Mouse (Mus musculus) myocyte (in vitro differentiated cells): Measurements from ENCODE around the gene Scg3. TPM values are rescaled to one million over a fixed set of nuclear protein-coding genes. Genes with fewer than 3 reads are reported as not detected.

Source experiments
- H3K27me3 ChIP-seq: one replicate; pipeline ENCODE4 v1.6.1; 2011; ENCODE audit not compliant: control insufficient read depth, insufficient read depth, insufficient read length
- H3K36me3 ChIP-seq: one replicate; pipeline ENCODE4 v1.6.1; 2011; ENCODE audit not compliant: control insufficient read depth, insufficient read depth
- H3K4me2 ChIP-seq: one replicate; pipeline ENCODE4 v1.6.1; 2011; ENCODE audit warnings: low read depth, control low read depth
- H3K4me3 ChIP-seq: one replicate; pipeline ENCODE4 v1.5.1; 2011; ENCODE audit warnings: mild to moderate bottlenecking, control low read depth, moderate library complexity
- H3K79me2 ChIP-seq: one replicate; pipeline ENCODE4 v1.6.1; 2011; ENCODE audit not compliant: control insufficient read depth, insufficient read depth
- H3ac ChIP-seq: one replicate; pipeline ENCODE4 v1.6.1; 2011; ENCODE audit not compliant: control insufficient read depth, insufficient read length
- CEBPB ChIP-seq: IDR thresholded peaks from 2 replicates; pipeline ENCODE4 v1.6.1; 2011; ENCODE audit warnings: mild to moderate bottlenecking, moderate library complexity; ENCODE audit not compliant: poor library complexity, insufficient read depth, severe bottlenecking
- E2F4 ChIP-seq: IDR thresholded peaks from one replicate; pipeline ENCODE4 v1.6.1; 2011; ENCODE audit warnings: mild to moderate bottlenecking, control low read depth, moderate library complexity; ENCODE audit not compliant: insufficient read depth
- MAX ChIP-seq: IDR thresholded peaks from one replicate; pipeline ENCODE4 v1.6.1; 2011; ENCODE audit warnings: low read depth, mild to moderate bottlenecking, control low read depth
- MYOD1 ChIP-seq, 3 experiments: IDR thresholded peaks; one replicate each; pipeline ENCODE4 v1.6.1; 2011; ENCODE audit warnings: control low read depth in 2 of 3, low read depth in 2 of 3, mild to moderate bottlenecking in 2 of 3, moderate library complexity in 1 of 3; ENCODE audit not compliant: insufficient read length in 2 of 3, control insufficient read depth in 1 of 3
- MYOG ChIP-seq, 3 experiments: IDR thresholded peaks; one replicate each; pipeline ENCODE4 v1.6.1; 2011; ENCODE audit warnings: control low read depth in 2 of 3, low read depth in 2 of 3, mild to moderate bottlenecking in 2 of 3; ENCODE audit not compliant: insufficient read length in 2 of 3, control insufficient read depth in 1 of 3, insufficient read depth in 1 of 3
- POLR2A ChIP-seq: IDR thresholded peaks from one replicate; pipeline ENCODE4 v1.6.1; 2011; ENCODE audit warnings: low read depth, mild to moderate bottlenecking, control low read depth, moderate library complexity; ENCODE audit not compliant: insufficient read length
- POLR2AphosphoS2 ChIP-seq: IDR thresholded peaks from one replicate; pipeline ENCODE4 v1.6.1; 2011; ENCODE audit warnings: low read depth, control low read depth; ENCODE audit not compliant: insufficient read length
- REST ChIP-seq: IDR thresholded peaks from one replicate; pipeline ENCODE4 v1.6.1; 2011; ENCODE audit warnings: mild to moderate bottlenecking, control low read depth, moderate library complexity; ENCODE audit not compliant: insufficient read depth, insufficient read length
- SRF ChIP-seq: IDR thresholded peaks from one replicate; pipeline ENCODE4 v1.6.1; 2011; ENCODE audit warnings: low read depth; ENCODE audit not compliant: control insufficient read depth, insufficient read length
- TCF12 ChIP-seq: IDR thresholded peaks from one replicate; pipeline ENCODE4 v1.6.1; 2011; ENCODE audit warnings: mild to moderate bottlenecking, control low read depth; ENCODE audit not compliant: poor library complexity, insufficient read depth, severe bottlenecking
- TCF3 ChIP-seq: IDR thresholded peaks from one replicate; pipeline ENCODE4 v1.6.1; 2011; ENCODE audit warnings: low read depth, control low read depth; ENCODE audit not compliant: insufficient read length
- USF1 ChIP-seq: IDR thresholded peaks from one replicate; pipeline ENCODE4 v1.6.1; 2011; ENCODE audit warnings: low read depth, mild to moderate bottlenecking, control low read depth, moderate library complexity
- polyA plus RNA-seq: library from polyadenylated mRNA; unstranded; fragments of >200 nt; fragmentation: generic; extraction: Trizol; gene quantifications from one replicate; pipeline ENCODE4 v1.2.1, GENCODE M21; 2012; ENCODE audit warnings: missing spikeins

The Scg3 gene
- polyA plus RNA-seq, 1 experiment = not detected

DNA sequence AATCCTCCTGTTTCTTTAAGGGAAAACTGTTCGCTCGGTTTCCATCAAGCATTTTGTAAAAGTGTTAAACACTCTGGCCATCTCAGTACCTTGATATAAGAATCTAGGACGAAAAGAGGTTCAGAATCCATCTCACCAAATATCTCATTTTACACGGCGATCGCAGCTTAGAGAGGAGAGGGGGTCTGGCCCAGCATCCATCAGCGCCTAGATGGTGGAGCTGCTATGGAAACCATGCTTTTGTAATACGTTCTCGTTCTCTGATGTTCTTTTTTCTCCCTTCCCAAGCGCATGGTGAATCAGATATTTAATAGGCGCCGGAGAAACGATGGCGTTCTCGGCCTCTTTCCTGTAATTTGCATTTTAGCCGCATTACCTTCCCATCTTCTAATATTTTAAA is 73.9 kb downstream of the Scg3 start:
- TF ChIP-seq REST (no peak), MYOD1 (IDR thresholded peaks at IDR 0.05; ENCODE audit: control insufficient read depth in 1 of 3, insufficient read length in 2 of 3, low read depth in 2 of 3) (no peak), POLR2A (no peak), USF1 (no peak), TCF3 (no peak), MAX (no peak), CEBPB (no peak), TCF12 (no peak)
- no peaks in the 10 kb centered on the region for H3K36me3 ChIP-seq
- H3ac ChIP-seq = no peak overlapping the region
- peaks cover 15% of the 10 kb centered on the region for H3K27me3 ChIP-seq
- H3K4me2 ChIP-seq = no peak overlapping the region
- no peak overlapping the region for H3K4me3 ChIP-seq
- no peaks in the 10 kb centered on the region for H3K79me2 ChIP-seq

GRCm38 (mm10) chr9:75609505-75609904 is 74.4 kb downstream of the Scg3 start:
- Histone ChIP-seq H3K4me2 (no peak overlapping the region), H3K36me3 (no peaks in the 10 kb centered on the region), H3K79me2 (no peaks in the 10 kb centered on the region), H3K27me3 (peaks cover 15% of the 10 kb centered on the region), H3ac (no peak overlapping the region), H3K4me3 (no peak overlapping the region)
- TF ChIP-seq POLR2A = no peak
- TF ChIP-seq CEBPB = no peak
- no peak for TF ChIP-seq MYOD1 (IDR thresholded peaks at IDR 0.05; ENCODE audit: control insufficient read depth in 1 of 3, insufficient read length in 2 of 3, low read depth in 2 of 3)
- TF ChIP-seq E2F4 = no peak
- TF ChIP-seq USF1 = no peak
- TF ChIP-seq MYOG (IDR thresholded peaks at IDR 0.05; ENCODE audit: control insufficient read depth in 1 of 3, insufficient read depth in 1 of 3, insufficient read length in 2 of 3, low read depth in 2 of 3) = no peak
- no peak for TF ChIP-seq SRF
- no peak for TF ChIP-seq POLR2AphosphoS2
- TF ChIP-seq REST = no peak
- no peak for TF ChIP-seq TCF3
- no peak for TF ChIP-seq TCF12
- TF ChIP-seq MAX = no peak

- no peak overlapping the region for H3K4me3 ChIP-seq
- no peak for TF ChIP-seq POLR2AphosphoS2
- peaks cover 15% of the 10 kb centered on the region for H3K27me3 ChIP-seq
- no peaks in the 10 kb centered on the region for H3K36me3 ChIP-seq
- no peak overlapping the region for H3K4me2 ChIP-seq
- no peak overlapping the region for H3ac ChIP-seq
- H3K79me2 ChIP-seq = no peaks in the 10 kb centered on the region
Observed at GRCm38 (mm10) chr9:75607496-75607895, 76.4 kb downstream of the Scg3 start.

- H3K4me3 ChIP-seq = no peak overlapping the region
- H3K27me3 ChIP-seq = peaks cover 7% of the 10 kb centered on the region
- no peak overlapping the region for H3K4me2 ChIP-seq
- H3ac ChIP-seq = no peak overlapping the region
- H3K36me3 ChIP-seq = no peaks in the 10 kb centered on the region
- H3K79me2 ChIP-seq = no peaks in the 10 kb centered on the region
- TF ChIP-seq TCF12 (no peak), TCF3 (no peak), REST (no peak), SRF (no peak), POLR2A (no peak), E2F4 (no peak), POLR2AphosphoS2 (no peak), CEBPB (no peak), USF1 (no peak), MYOG (IDR thresholded peaks at IDR 0.05; ENCODE audit: control insufficient read depth in 1 of 3, insufficient read depth in 1 of 3, insufficient read length in 2 of 3, low read depth in 2 of 3) (no peak), MAX (no peak), MYOD1 (IDR thresholded peaks at IDR 0.05; ENCODE audit: control insufficient read depth in 1 of 3, insufficient read length in 2 of 3, low read depth in 2 of 3) (no peak)
Observed at GRCm38 (mm10) chr9:75601510-75601909, 82.3 kb downstream of the Scg3 start.

DNA sequence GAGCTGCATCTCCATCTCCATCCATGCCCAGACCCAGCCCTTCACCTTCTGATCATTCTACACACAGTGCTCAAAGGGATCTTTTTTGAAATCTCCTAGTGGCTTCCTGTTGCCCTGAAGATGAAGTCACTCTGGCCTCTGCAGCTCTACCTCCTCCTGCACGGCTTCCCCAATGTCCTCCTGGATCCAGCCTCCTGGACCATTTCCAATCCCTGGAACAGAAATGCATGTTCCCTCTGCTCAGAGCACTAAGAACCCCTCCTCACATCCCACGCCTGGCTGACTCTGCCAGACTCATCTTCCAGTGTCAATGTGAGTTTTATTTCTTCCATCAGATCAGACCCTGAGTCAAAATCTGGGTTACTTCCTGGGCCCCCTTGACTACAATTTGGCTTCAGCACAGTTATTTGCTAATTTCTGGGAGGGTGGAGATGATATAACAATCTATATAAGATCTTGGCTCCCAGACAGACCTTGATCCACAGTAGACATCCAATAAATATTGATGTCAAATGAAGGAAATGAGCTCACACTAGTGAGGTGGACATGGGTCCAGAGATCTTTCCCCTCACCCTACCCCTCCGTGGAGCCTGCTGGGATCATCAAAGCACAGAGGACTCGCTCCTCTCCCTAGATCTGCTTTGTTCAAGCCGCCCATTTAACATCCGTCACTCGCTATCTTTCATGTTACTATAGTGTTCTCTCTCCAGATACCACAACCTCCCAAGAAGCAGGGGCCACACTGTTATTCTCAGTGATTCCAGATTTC is 83.5 kb downstream of the Scg3 start:
- H3ac ChIP-seq = no peak overlapping the region

More for the DNA sequence above, 83.5 kb downstream of the Scg3 start:
- TF ChIP-seq USF1 (no peak), MAX (no peak), POLR2A (no peak), MYOG (IDR thresholded peaks at IDR 0.05; ENCODE audit: control insufficient read depth in 1 of 3, insufficient read depth in 1 of 3, insufficient read length in 2 of 3, low read depth in 2 of 3) (no peak), MYOD1 (IDR thresholded peaks at IDR 0.05; ENCODE audit: control insufficient read depth in 1 of 3, insufficient read length in 2 of 3, low read depth in 2 of 3) (no peak), POLR2AphosphoS2 (no peak), CEBPB (no peak), SRF (no peak), REST (no peak), E2F4 (no peak), TCF3 (no peak)
- Histone ChIP-seq H3K36me3 (no peaks in the 10 kb centered on the region), H3K4me2 (no peak overlapping the region), H3K27me3 (peaks cover 7% of the 10 kb centered on the region), H3K4me3 (no peak overlapping the region), H3K79me2 (no peaks in the 10 kb centered on the region)
